Mouse (Mus musculus): ENCODE results near the gene Ski.

GRCm38 (mm10) chr4:155158543-155158917 is 63.9 kb downstream of the Ski start:
- TF ChIP-seq CTCF (conservative IDR thresholded peaks at IDR 0.05; ENCODE audit: low read length) (no peak), NANOG (IDR thresholded peaks at IDR 0.05; ENCODE audit: borderline replicate concordance, low read length) (no peak), POU5F1 (IDR thresholded peaks at IDR 0.05; ENCODE audit: borderline replicate concordance, low read length) (no peak)

Data from E14TG2a.4 (cell line).